Mouse (Mus musculus) right cerebral cortex, postnatal 4 days (tissue): ENCODE results near the gene Met.

Experiments
- DNase-seq: peaks from one replicate; pipeline ENCODE4 v3.0.0-alpha.2; 2022

Met gene

DNA sequence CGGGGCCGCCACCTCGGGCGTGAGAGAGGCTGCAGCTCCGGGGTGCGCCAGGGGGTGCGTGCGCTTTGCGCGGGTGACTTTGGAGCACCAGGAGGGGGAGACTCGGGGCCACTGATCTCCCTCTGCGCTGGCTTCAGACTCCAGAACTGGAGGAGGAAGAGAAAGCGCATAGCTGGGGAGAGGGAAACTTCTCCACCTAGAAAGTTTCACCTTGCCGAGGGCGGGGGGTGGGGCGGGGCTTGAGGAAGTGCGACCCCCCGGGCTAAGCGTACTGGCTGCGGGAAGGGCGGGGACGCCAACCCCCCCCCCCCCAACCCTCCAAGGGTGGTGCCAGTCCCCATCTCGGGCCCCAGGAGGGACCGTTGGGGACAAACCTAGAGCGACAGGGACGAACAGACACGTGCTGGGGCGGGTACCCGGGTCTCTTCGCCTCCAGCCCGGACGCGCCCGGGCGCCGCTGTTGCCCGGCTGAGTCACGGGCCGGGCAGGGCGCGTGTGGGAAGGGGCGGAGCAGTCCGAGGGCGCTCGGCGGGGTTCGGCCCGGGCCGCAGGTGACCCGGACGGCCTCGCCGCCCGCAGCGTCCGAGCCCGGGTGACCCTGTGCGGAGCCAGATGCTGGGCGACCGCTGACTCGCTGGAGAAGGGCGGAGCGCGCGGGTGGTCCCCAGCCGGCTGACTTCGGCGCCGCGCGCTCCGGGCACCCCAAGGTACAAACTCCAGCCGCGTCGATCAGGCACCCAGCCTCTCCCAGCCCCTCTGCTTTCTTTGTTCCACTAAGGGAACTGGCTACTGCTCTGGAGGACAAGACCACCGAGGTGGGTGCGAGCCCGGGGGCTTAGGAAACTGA lies at the start of gene Met:
Gene Met, plus strand, starts transcription at position 367 of the 847 bp plus-strand sequence.
- peak; percentile 35 for DNase-seq

DNA sequence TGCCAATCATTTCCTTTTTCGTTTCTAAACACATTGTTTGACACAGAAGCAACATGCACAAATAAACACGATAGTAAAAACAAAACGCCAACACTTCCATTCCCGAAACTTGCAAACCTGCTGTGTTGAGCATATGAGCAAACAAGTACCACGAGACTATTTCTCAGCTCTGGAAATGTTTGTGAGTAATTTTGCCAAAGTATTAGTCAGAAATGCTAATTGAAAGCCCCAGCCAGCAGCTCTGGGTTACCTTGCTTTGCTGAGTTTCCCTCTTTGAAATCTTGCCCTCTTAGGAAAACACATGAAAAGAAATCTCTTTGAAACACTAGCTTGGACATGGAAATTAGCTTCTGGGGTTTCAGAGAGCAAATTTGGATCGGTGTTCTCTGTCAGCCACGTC lies 45.4 kb upstream of the Met start:
- no peak for DNase-seq

DNA sequence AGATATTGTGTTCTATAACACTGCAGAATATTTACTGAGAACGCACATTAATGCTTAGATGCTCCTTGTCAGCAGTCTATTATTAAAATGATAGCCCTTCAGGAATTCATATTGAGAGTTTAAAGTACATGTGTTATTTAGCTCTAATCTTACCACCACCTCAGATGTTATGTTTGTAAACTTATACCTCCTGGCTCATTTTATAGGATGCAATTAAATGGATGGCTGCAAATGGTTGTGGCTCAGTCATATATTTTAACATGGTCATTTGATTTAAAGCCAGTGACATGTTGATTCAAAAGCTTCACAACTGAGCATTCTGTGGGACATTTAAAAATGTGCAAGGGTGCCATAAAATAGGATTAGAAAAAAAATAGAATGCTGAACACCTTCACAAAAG lies 41.2 kb upstream of the Met start:
- DNase-seq = no peak

DNA sequence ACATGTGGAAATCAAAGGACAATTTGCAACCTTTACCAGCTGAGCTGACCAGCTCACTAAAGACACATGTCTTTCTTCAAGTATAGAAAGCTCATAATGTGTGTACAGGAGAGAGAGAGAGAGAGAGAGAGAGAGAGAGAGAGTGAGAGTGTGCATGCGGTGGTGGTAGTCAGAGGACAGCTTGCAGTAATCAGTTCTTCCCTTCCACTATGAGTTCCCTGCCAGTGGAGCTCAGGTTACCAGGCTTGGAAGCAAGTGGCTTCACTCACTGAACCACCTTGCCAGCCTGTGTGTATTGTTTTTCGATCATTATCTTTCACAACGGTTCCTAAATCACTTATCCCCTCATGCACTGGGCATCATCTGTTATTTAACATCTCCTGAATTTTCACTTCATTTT lies 34.6 kb upstream of the Met start:
- DNase-seq = no peak

DNA sequence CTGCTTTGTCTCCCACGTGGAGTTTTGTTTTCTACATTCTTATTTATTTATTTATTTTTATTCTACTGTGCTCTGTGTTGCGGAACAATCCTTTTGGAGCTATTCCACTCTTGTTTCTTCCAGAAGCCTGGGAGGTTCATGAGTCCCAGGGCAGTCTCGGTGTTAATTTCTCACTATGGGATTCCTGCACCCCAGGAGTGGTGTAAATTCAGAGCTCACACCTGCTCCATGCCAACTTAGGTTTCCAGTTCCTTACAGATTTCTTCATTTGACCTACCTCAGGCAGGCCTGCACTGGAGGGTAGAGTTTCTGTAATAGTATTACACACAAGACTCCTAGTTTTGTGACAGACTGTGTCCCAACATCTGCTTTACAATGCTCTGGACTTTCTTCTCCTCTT lies 34.0 kb upstream of the Met start:
- no peak for DNase-seq

DNA sequence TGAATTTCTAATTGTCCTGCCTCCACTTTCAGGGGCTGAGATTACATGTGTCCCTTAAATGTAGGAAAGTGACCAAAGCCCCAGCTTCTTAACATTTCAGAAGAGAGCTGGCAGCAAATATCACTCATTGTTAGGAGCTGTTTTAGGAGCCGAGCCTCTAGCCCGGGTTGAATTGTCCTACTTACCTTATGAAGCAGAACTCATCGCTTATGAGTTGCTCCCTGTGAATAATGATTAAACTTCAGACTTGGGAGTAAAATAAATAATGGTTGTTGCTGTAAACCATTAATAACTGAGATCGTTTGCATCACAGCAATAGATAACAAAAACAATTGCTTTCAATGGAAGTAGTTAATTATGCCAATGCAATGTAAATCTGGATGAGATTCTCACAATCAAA lies 20.3 kb upstream of the Met start:
- DNase-seq = no peak

DNA sequence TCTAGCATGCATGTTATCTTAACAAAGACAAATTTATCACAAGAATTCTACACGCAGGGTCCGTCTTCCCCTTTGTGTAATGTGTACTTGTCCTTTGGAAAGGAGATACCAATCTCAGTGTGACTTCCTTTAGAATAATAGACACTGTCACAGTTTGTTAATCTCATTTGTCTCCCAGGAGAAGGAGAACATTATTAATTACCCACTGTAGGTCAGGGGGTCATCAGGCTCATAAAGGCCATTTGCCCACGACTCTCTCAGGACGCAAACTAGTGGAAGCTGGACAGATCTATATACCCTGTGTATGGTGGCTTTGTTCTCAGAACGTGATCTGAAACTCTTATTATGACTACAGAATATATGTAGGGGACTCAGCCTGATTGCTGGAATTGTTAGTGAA lies 12.3 kb upstream of the Met start:
- DNase-seq = no peak

DNA sequence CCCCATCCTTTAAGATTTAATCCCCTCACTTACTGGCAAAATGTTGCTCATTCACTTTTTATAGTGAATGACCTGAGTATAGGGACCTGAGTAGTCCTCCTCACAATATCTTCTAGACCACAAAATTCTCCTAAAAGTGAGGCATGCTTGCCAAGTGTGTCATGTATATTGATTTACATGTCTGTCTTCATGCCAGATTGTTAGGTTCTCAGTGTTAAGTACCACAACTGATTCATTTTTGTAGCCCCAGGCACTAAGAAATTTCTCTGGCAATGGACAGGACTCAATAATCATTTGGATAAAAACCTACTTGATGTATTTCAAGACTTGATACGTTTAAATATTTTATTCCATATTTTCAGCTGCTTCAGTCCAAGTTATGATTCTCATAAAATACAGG lies 8.5 kb upstream of the Met start:
- DNase-seq = no peak

DNA sequence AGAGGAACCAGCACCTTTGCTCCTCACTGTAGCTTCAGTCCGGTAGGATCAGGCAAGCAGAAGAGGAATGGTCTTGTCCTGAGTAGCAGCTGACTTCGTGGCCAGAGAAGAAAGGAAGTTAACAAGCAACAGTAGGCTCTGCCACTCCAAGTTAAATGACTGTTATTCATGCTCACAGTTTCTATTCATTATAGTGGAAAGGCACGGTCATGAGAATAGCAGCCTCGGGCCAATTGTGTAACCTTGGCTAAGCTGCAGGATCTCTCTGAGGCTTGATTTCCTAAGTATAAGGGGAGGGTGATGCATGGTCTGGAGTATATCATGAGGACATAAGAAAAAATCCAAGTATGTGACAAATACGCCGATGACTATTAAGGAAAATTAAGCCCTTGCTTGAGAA lies 4.0 kb upstream of the Met start:
- no peak for DNase-seq

DNA sequence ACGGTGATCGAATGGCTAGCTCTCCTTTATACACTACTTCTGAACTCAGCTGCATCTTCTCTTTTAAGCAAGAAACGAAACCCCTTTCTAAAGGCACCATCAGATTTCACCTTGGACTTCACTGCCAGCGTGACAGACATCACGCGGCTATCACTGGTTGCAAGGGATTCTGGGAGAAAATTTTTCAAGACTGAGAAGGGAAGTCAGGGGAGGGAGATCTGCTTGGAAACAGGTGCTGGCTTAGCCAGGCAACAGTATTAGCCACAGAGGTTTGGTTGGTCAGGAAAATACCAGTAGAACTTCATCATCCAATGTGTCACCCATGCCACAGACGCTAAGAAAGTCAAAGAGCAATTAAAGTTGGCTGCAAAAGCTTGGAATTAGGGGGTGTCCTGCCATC lies 2.2 kb upstream of the Met start:
- DNase-seq = no peak

DNA sequence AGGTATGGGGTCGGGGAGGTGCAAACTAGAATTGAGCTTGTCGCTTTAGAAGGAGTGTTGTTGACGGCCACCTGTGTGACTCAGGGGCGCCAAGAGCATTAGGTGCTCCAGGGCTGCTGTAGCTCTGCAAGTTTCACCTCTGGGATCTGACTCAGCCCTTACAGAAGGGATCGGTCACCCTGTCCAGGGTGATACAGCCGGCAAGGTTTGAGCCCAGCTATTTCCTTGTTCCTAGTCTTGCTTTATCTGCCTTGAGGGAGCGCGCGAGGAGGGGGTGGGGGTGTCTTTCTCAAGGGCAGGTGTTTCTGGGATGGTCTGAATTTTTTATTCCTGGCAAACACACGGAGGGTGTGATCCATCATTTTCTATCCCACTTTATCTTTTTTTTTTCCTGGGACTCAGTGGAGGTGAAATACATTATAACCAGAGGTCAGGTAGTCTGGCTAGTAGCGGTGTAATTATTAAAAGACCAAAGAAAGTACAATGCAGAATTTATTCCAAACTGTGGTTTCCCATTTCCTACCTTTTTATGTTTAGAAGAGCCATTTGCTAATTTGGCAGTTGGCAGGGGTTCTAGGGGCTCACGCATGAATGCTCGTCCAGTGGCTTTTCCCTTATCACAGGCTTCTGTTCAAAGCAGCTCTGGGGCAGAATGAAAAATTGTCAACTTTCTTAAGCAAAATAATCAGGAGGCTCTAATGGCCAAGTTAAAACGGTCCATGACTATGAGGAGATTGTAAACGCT lies 853 bp downstream of the Met start:
- peak; percentile 14 for DNase-seq

DNA sequence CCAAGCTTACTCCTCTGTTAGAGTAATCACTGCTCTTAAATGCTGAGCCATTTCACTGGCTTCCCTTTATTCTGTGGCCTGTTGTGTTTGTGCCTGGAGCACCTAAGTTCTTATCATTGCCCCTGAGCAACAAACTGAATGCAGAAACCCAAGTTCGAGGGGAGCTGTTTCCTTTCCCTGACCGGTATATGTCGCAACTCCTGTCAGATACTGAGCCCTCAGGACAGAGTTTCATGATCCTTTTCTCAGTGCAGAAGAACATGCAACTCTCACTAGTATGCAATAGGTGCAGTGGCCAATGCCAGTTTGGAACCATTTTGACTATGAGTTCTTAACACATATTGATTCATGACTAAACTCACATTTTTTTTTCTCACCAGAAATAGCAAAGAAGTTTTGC lies 2.9 kb downstream of the Met start:
- no peak for DNase-seq

DNA sequence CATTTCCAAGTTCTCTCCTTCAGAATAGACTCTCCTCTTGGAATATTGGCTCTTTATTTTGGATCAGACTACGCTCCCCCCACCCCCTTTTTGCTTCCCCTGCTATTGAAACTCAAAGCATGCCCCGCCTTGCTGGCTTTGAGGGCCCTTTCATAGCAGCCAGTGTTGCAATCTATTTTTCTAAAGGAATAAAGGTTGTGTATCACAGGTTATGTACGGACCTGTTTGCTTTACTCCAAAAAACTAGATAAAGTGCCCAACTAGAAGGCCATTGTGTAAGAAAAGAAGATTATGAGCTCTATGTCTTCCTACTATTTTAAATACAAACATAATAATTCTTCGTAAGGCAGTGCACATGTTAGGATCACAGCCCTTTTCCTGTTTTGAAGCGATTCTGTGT lies 5.4 kb downstream of the Met start:
- no peak for DNase-seq

DNA sequence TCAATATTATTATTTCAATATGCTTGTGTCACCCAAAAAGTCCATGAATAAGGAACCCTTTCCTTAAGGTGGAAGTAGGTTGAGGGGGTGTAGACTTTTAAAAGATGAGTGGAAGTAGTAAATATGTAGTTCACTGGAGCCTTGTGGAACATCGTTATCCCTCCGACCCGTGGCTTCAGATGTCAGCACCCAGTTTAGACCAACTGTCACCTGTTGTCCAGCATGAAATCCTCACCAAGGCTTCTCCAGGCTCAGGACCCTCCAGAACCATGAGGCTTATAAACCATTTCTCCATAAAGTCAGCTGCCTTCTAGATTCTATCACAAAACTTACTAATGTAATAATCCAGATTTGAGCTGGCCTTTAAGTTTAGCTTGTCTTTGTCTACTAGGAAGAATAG lies 9.5 kb downstream of the Met start:
- DNase-seq = no peak

DNA sequence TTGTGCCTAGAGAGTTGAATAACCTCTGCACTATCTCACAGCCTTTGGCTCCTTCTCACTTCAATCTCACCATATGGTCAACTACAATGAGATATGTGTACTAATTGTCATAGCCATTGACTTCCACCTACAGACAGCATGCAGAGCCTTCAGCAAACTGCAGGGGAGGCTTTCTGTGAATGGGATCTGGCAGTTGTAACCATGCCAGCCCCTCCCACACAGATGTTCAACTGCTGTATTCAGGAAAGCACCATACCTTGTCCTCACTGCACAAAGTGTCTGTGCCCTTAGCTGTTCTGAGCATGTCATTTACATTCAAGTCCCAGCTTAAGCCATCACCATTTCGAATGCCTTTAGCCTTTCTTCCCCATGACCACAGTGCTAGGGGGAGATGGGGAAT lies 14.2 kb downstream of the Met start:
- no peak for DNase-seq

DNA sequence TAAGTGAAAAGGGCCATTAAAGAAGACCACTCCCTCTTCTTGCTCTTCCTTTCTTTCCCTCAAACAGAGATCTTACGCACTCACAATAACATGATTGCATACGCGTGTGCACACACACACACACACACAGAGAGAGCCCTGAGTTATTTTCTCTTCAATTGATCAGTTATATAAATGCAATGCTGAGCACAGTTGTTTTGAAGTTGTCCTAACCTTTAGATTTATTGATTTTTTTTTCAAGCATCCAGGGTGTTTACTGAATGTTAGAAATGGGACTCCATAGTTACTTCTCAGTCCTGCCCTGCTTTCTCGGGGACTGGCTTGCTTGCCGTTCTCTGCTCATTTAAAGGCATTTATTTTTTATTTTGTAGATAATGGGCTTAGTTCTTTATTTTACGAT lies 14.7 kb downstream of the Met start:
- DNase-seq = no peak

DNA sequence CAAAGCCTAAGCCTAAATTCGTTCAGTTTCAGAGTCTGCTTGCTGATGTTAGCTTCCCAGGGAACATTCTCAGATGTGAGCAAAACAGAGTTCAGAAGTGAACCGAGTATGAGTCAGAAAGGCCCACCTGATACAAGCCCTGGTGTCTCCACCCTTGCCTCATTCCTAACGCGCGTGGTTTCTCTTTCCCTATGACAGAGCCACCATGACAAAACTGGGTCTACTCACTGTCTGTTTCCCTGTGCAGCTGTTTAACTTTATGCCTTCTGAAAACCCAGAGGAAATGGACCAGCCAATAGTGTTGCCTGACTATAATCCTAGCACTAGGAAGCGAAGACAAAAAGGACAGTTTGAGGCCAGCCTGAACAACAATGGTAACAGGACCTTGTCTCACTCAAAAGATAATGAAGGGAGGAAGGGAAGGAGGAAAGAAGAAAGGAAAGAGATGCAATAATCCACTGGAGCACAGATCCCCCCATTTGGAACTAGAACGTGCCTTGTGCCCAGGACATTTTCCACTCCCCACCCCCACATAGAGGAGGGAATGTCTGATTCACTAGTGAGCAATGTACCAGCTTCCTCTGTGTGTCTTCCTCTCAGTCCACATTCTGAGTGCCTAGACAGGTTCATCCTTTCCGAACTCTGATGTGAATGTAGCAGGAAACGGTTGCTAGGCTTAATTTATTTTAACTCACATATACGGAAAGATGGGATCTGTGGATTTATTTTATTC lies 15.4 kb downstream of the Met start:
- DNase-seq = no peak

DNA sequence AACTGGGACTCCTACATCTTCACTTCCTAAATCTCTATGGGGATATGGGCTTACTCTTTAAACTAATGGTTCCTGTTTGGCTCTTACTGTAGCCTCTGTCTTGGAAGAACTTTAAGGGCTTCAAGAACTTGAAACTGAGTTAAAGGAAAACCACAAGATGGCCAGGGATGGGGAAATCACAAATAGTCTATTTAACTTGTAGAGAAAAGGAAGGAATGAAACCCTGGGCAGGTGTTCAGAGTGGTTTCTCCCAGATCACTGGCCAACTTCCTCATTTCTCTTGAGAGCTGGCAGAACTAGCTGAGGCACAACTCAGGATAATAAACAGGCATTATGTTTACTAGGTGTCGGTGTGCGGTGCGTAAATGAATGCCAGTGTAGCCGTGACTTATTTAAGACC lies 17.5 kb downstream of the Met start:
- DNase-seq = no peak

DNA sequence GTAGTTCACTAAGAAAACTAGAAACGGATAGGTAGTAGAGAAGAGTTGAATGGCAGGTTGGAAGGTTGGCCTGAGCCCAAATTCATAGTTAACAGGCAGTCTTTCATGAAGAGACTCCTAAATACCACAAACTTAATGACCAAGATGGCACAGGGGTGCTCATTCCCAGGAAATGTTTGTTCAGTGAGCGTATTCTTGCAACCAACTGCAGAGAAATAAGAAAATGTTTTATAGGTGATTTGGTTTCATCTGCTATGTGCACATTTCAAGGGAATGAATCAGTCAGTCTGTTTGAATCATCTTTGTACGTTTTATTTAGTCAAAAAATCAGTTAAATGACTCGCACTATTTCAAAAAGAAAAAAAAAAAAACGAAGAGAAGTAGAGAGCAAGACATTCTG lies 21.6 kb downstream of the Met start:
- DNase-seq = no peak

DNA sequence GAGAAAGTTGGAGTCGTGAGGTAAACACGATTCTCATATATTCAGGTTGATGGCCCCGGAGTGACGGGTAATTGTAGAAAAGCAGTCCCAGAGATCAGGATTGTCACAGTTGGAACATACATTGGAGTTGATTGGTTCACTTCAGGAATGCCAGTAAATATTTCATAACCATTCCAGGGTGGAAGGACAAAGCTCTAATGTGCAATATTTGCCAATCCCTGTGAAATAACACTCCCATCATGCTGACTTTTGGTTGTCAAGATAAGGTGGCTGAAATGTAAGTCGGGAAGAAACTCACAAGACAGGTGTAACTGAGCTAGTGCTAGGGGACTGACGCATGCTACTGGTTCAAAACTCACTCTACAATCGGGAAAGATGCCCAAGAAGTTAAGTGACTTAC lies 22.2 kb downstream of the Met start:
- DNase-seq = no peak

DNA sequence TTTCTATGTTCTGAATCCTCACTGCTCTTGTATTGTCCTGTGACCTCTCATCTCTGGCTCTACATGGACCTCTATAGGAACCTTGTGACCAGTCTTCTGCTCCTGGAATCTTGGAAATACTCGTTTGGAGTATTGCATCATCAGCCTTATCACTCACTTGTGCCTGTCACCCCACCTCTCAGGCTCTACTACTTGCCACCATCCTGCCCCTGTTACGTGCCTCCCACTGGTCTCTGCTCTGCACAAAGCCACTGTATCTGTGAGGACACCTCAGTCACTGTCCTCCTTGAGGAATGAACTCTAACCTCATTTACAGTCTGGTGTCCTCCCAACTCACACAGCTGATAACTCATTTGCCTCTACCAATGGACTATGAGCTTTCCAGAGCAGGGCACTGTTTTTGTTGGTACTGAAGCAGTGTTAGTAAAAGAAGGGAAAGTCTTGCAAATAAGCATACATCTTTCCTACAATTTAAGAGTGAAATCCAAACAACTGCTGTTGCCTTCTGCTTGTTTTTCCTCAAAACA lies 24.8 kb downstream of the Met start:
- no peak for DNase-seq

DNA sequence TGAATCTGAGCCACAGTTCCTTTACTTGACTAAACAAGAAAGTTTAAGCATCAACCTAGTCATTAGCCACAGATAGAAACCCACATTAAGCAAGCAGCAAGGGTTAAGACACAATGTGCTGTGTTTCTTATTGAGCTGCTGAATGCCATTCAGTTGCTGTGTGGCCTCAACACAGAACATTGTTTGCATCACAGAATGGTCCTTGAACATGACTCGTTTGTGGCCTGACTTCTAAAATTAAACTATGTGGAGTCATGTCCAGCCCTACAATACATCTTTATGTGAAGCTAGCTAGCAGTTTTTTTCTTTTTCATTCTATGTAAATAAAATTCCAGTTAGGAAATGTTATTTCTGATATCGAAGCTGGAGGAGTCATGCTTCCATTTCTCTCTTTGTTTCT lies 27.2 kb downstream of the Met start:
- no peak for DNase-seq

DNA sequence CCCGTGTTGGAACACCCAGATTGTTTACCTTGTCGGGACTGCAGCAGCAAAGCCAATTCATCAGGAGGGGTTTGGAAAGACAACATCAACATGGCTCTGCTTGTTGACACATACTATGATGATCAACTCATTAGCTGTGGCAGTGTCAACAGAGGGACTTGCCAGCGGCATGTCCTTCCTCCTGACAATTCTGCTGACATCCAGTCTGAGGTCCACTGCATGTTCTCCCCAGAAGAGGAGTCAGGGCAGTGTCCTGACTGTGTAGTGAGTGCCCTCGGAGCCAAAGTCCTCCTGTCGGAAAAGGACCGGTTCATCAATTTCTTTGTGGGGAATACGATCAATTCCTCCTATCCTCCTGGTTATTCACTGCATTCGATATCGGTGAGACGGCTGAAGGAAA lies 27.9 kb downstream of the Met start:
- DNase-seq = no peak

DNA sequence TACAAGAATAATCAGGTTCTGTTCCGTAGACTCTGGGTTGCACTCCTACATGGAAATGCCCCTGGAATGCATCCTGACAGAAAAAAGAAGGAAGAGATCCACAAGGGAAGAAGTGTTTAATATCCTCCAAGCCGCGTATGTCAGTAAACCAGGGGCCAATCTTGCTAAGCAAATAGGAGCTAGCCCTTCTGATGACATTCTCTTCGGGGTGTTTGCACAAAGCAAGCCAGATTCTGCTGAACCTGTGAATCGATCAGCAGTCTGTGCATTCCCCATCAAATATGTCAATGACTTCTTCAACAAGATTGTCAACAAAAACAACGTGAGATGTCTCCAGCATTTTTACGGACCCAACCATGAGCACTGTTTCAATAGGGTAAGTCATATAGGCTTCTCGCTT lies 28.5 kb downstream of the Met start:
- no peak for DNase-seq
